Mouse (Mus musculus): Measurements from ENCODE around the gene H2-DMb2. TPM values are rescaled to one million over a fixed set of nuclear protein-coding genes. Genes with fewer than 3 reads are reported as not detected.

Gene H2-DMb2
- polyA plus RNA-seq (2014; fragmentation: Nextera tagmentation; extraction: Ambion mirVana) = 0.91 and 1.1 TPM in 2 replicates

DNA sequence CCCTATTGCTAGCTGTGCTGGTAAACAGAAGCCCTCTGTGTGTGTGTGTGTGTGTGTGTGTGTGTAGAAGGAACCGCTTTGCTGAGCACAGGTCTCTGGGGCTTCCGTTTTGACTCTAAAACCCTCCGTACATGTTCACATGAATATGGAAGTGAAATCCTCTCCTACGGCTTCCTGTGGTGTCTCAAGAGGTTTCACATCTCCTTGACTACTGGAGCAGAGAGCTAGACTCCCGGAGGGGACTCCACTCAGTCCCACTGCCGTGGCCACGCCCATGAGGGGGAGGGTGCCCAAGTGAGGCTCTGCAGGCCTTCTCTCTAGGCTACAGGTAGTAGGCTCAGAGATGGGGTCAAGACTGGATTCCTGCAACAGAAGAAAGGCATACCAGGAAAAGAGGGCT lies at the start of gene H2-DMb2:
H2-DMb2 (plus strand) TSS at position 275 of the 400 bp plus-strand sequence.
- DNase-seq = peak; percentile 72

DNA sequence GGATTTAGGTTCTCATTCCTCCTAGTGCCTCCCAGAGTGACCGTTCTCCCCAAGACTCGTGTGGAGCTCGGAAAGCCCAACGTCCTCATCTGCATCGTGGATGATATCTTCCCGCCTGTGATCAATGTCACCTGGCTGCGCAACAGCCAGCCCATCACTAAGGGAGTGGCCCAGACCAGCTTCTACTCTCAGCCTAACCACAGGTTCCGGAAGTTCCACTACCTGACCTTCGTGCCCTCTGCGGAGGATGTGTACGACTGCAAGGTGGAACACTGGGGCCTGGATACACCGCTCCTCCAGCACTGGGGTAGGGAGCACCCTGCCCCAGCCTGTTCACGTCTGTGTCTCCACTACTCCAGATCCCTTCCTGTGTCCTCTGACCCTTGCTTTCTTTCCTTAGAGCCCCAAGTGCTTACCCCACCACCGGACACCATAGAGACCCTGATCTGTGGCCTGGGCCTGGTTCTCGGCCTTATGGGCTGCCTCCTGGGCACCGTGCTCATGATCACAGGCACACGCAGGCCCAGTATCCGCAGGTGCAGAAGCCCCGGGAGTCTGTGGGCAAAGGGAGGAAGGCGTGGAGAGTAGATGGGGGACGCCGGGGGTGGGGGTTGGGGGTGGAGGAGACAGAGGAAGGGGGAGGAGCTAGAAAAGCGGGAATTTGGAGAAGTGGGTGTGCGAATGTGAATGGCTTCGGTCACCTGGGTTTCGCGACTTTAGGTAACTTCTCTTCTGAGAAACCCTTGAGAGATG lies 48.6 kb upstream of the H2-DMb2 start:
- no peak overlapping the region for H3K27ac ChIP-seq (ENCODE audit: low read depth)
- DNase-seq = no peak
- no peaks in the 10 kb centered on the region for H3K4me1 ChIP-seq (ENCODE audit: insufficient read depth)
- H3K4me2 ChIP-seq = no peak overlapping the region
- no peak for ATAC-seq (ENCODE audit: insufficient read depth)
- TF ChIP-seq CTCF (IDR thresholded peaks at IDR 0.05; ENCODE audit: low read depth) = no peak
- 82% methylated on average over 27 of the region's 27 CpGs for WGBS
- no peak overlapping the region for H3K4me3 ChIP-seq (ENCODE audit: low read depth, low read length)
- no peak overlapping the region for H3K9ac ChIP-seq
- H3K36me3 ChIP-seq (ENCODE audit: insufficient read depth) = no peaks in the 10 kb centered on the region
- no peaks in the 10 kb centered on the region for H3K27me3 ChIP-seq (ENCODE audit: insufficient read depth, low read length)
- no peaks in the 10 kb centered on the region for H3K9me3 ChIP-seq (ENCODE audit: low read depth, low read length)

More for the DNA sequence above, at the start of gene H2-DMb2:
- peak; percentile 51; the same call in 1 of the 2 replicates for ATAC-seq (ENCODE audit: insufficient read depth)
- H3K27me3 ChIP-seq (ENCODE audit: insufficient read depth, low read length) = peaks cover 18% of the 10 kb centered on the region; the same call in 1 of the 2 replicates
- H3K36me3 ChIP-seq (ENCODE audit: insufficient read depth) = no peaks in the 10 kb centered on the region
- no peaks in the 10 kb centered on the region for H3K9me3 ChIP-seq (ENCODE audit: low read depth, low read length)
- peak within 1 kb of the TSS; percentile 55 for H3K27ac ChIP-seq (ENCODE audit: low read depth)
- no peaks in the 10 kb centered on the region for H3K4me1 ChIP-seq (ENCODE audit: insufficient read depth)
- WGBS = 23% methylated on average over 7 of the region's 7 CpGs
- no peak within 1 kb of the TSS for H3K9ac ChIP-seq
- no peak within 1 kb of the TSS for H3K4me3 ChIP-seq (ENCODE audit: low read depth, low read length)
- TF ChIP-seq CTCF (IDR thresholded peaks at IDR 0.05; ENCODE audit: low read depth) = no peak
- H3K4me2 ChIP-seq = 0 out of 2 replicates have a peak within 1 kb of the TSS, but pooled peaks have one; percentile 15

DNA sequence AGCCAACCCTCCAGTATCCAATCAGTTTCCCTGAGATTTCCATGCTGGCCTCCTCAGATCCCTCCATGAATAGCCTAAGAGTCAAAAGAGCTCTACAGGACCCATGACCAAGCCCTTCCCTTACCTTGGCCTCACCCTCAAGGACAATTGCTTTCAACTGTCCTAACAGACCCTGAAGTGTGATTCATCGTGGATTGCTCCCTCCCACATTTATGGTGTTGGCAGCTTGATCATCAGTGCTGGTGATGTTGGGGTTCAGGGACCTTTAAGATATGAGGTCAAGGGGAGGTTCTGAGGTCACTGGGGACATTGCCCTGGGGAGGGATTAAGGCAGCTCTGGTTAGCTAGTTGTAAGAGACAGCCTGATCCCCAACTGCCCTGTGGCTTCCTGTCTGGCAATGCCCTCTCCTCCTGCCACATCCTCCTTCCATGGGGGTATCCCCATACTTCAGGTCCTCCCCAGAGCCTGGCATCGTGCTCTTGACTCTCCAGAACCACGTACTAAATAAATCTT lies 46.6 kb upstream of the H2-DMb2 start:
- H3K36me3 ChIP-seq (ENCODE audit: insufficient read depth) = no peaks in the 10 kb centered on the region
- DNase-seq (no peak), ATAC-seq (ENCODE audit: insufficient read depth) (no peak)
- no peak overlapping the region for H3K9ac ChIP-seq
- H3K27ac ChIP-seq (ENCODE audit: low read depth) = no peak overlapping the region
- H3K27me3 ChIP-seq (ENCODE audit: insufficient read depth, low read length) = no peaks in the 10 kb centered on the region
- no peaks in the 10 kb centered on the region for H3K4me1 ChIP-seq (ENCODE audit: insufficient read depth)
- 65% methylated on average over 3 of the region's 3 CpGs for WGBS
- H3K4me2 ChIP-seq = no peak overlapping the region
- H3K9me3 ChIP-seq (ENCODE audit: low read depth, low read length) = no peaks in the 10 kb centered on the region
- H3K4me3 ChIP-seq (ENCODE audit: low read depth, low read length) = no peak overlapping the region
- no peak for TF ChIP-seq CTCF (IDR thresholded peaks at IDR 0.05; ENCODE audit: low read depth)

DNA sequence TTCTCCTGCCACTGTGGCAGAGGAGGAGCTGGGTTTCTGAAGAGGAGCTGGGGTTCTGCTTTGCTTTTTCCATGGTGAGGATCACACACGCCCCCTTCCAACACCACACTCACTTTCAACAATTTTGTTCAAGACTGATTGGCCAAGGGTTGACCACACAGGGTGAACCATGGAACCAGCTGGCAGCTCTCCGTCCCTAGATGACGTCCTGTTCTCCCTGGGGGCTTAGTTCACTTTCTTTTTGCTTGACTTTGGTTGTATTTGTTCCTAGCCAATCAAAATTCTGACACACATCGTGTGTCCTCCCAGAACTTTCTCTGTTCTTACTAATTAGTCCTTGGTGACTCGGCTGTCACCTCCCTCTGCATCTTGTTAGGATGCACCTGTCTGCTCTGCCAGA lies 45.8 kb upstream of the H2-DMb2 start:
- no peak overlapping the region for H3K4me2 ChIP-seq
- H3K4me3 ChIP-seq (ENCODE audit: low read depth, low read length) = no peak overlapping the region
- H3K4me1 ChIP-seq (ENCODE audit: insufficient read depth) = no peaks in the 10 kb centered on the region
- TF ChIP-seq CTCF (IDR thresholded peaks at IDR 0.05; ENCODE audit: low read depth) = no peak
- no peaks in the 10 kb centered on the region for H3K36me3 ChIP-seq (ENCODE audit: insufficient read depth)
- no peaks in the 10 kb centered on the region for H3K9me3 ChIP-seq (ENCODE audit: low read depth, low read length)
- H3K27me3 ChIP-seq (ENCODE audit: insufficient read depth, low read length) = no peaks in the 10 kb centered on the region
- no peak overlapping the region for H3K9ac ChIP-seq
- no peak overlapping the region for H3K27ac ChIP-seq (ENCODE audit: low read depth)
- WGBS = 61% methylated on average over 5 of the region's 5 CpGs
- DNase-seq (no peak), ATAC-seq (ENCODE audit: insufficient read depth) (no peak)

DNA sequence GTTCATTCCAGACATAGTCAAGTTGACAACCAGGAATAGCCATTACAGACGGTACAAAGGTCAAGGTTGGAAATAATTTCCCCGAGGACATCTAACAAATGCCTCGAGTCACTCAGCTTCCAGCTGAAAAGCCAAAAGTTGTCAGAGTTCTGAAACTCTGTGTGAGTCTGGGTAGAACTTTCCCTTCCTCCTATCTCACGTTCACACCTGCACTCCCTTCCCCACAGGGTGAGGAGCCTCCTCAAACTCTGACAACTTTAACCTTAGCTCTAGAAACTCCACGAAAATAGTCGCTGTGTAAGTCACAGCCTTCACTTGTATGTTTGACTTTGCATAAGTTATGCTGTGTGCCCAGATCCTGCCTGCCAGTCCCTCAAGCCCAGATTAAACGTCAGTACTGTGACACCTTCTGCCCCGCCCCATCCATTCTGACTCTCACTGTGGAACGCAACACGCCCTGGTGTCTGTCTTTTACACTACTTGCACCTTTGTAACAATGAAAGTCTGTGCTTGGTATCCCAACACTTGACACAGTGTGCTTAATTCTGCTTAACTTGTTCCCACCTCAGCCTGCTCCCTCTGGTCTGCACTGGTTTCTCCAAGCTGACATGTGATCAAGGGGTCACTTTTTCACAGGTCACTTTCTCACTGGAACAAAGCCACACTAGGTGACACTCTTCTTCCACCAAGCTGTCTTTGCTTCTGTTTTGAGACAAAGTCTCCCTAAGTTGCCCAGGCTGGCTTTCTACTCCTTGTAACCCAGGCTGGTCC lies 44.2 kb upstream of the H2-DMb2 start:
- ATAC-seq (ENCODE audit: insufficient read depth) (no peak), DNase-seq (no peak)
- WGBS = 33% methylated on average over 10 of the region's 10 CpGs

DNA sequence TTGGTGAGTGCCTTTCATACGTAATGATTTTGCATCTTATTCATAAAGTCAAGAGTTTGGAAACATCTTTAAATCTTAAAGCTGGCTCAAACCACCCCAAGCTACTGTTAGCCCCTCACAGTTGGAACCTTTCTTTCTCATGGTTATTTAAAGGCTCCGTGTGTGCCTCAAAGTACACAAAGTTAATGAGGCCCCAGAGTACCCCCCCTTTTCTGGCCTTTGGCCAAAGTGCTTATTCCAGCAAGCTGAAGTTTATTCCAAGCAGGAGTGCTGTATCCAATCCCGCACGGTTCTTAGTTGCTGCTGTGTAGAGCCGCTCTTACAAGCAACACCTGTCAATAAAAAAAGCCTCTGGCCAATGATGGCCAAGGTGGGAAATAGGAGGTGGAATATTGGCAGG lies 43.6 kb upstream of the H2-DMb2 start:
- no peak overlapping the region for H3K4me2 ChIP-seq
- ATAC-seq (ENCODE audit: insufficient read depth) = no peak
- no peak overlapping the region for H3K27ac ChIP-seq (ENCODE audit: low read depth)
- no peaks in the 10 kb centered on the region for H3K27me3 ChIP-seq (ENCODE audit: insufficient read depth, low read length)
- no peak for TF ChIP-seq CTCF (IDR thresholded peaks at IDR 0.05; ENCODE audit: low read depth)
- no peak overlapping the region for H3K9ac ChIP-seq
- no peaks in the 10 kb centered on the region for H3K9me3 ChIP-seq (ENCODE audit: low read depth, low read length)
- WGBS = 41% methylated on average over 5 of the region's 5 CpGs
- no peaks in the 10 kb centered on the region for H3K4me1 ChIP-seq (ENCODE audit: insufficient read depth)
- peak; percentile 63 for DNase-seq
- no peaks in the 10 kb centered on the region for H3K36me3 ChIP-seq (ENCODE audit: insufficient read depth)
- no peak overlapping the region for H3K4me3 ChIP-seq (ENCODE audit: low read depth, low read length)

More for the DNA sequence above, 44.2 kb upstream of the H2-DMb2 start:
- no peaks in the 10 kb centered on the region for H3K27me3 ChIP-seq (ENCODE audit: insufficient read depth, low read length)
- no peaks in the 10 kb centered on the region for H3K4me1 ChIP-seq (ENCODE audit: insufficient read depth)
- no peak overlapping the region for H3K4me3 ChIP-seq (ENCODE audit: low read depth, low read length)
- no peak overlapping the region for H3K27ac ChIP-seq (ENCODE audit: low read depth)
- no peak overlapping the region for H3K4me2 ChIP-seq
- no peaks in the 10 kb centered on the region for H3K36me3 ChIP-seq (ENCODE audit: insufficient read depth)
- TF ChIP-seq CTCF (IDR thresholded peaks at IDR 0.05; ENCODE audit: low read depth) = no peak
- no peaks in the 10 kb centered on the region for H3K9me3 ChIP-seq (ENCODE audit: low read depth, low read length)
- H3K9ac ChIP-seq = no peak overlapping the region

DNA sequence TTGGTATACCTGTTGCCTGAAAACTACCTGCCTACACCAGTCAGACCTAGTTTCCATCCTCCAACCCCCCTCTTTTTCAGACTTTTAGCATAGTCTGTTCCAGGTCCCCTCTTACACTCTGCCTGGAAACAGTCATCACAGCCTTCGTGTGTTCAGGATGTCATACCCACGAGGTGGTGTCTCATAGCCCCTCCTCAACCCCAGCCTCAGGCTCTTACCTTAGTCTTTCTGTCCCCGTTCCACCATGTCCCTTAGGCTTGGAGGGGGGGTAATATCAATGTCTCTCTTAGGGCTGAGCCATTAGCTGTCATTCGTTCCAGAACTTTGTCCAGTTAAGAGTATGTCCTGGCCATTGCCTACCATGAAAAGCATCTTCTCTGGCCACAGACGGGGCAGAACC lies 41.9 kb upstream of the H2-DMb2 start:
- Histone ChIP-seq H3K4me1 (ENCODE audit: insufficient read depth) (no peaks in the 10 kb centered on the region), H3K9me3 (ENCODE audit: low read depth, low read length) (no peaks in the 10 kb centered on the region), H3K9ac (no peak overlapping the region), H3K27ac (ENCODE audit: low read depth) (no peak overlapping the region), H3K4me3 (ENCODE audit: low read depth, low read length) (no peak overlapping the region), H3K27me3 (ENCODE audit: insufficient read depth, low read length) (no peaks in the 10 kb centered on the region), H3K4me2 (no peak overlapping the region), H3K36me3 (ENCODE audit: insufficient read depth) (no peaks in the 10 kb centered on the region)
- ATAC-seq (ENCODE audit: insufficient read depth) (peak; percentile 11; the same call in 1 of the 2 replicates), DNase-seq (no peak)
- no peak for TF ChIP-seq CTCF (IDR thresholded peaks at IDR 0.05; ENCODE audit: low read depth)
- WGBS = 29% methylated on average over 5 of the region's 5 CpGs
